Mouse (Mus musculus): ENCODE data around the gene Zfhx3.
A peak's percentile ranks its signal among the peaks of the same experiment; 100 is the strongest.

Gene Zfhx3

DNA sequence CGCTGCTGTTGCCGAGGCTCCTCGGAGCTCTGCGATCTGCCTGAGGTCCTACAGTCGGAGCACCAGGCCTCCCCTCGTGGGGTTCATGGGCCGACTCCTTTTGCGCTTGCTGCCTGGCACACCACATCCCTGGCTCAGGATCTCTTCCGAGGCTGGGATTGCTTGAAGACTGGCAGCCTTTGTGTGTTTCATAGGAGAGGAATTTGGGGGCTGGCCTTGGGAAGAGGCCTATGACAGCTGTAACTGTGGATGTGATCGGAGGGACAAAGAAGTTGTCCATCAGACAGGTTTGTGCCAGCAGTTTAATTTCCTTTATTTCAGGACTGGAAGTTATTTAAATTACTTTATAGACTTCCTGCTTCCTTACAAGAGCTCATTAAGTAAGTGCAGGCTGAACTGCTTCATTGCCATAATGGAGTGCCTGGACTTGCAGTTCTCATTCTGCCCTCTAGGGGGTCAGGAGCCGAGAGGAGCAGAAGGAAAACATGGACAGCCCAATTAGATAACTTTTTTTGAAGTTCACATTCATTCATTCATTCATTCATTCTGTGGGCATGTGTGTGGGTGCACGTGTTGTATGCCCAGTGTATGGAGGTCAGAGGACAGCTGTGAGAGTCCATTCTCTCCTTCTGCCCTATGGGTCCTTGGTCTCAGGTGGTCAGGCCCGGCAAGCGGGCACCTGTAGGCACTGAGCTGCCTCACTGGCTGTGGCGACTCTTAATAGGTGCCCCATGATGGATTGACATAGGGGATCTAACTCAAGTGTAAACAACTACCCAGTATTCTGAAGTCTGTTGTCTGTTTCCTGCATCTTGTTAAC lies 817.3 kb downstream of the Zfhx3 start:
- DNase-seq, result peak; percentile 65

DNA sequence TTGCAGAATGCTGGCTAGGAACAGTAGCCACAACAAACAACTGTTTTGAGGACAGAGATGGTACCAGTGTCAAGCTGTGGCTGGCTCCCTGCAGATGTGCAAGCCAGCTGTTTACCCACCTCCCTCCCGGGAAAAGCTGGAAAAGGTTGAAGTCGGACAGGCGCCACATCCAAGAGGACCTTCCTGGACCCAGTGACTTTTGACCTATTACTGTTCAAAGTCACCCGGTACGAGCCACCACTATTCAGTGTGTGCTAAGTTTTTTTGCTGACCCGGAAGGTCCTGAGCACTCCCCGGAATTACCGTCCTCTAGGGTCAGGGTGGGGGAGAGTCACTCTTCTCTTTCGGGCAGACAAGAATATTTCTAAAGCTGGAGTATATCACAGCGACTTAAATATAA lies 818.3 kb downstream of the Zfhx3 start:
- DNase-seq, result no peak

DNA sequence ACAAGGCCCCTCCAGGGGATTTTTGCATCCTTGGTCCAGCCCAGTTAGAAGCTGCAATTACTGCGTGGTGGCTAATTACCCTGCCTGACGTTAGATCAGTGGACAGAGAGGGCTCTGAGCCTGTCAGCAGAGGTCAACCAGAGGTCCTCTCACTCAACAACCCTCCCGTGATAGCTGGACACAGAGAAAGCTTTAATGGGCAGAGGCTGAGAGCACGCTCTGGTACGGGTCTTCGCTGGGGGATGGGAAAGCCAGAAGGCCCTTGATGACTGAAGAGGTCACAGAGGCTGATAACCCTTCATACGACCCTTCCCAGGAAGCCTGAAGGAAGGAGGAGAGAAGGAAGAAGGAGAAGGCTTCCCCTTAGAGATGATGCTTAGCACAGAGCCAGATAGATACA lies 820.1 kb downstream of the Zfhx3 start:
- no peak for DNase-seq

DNA sequence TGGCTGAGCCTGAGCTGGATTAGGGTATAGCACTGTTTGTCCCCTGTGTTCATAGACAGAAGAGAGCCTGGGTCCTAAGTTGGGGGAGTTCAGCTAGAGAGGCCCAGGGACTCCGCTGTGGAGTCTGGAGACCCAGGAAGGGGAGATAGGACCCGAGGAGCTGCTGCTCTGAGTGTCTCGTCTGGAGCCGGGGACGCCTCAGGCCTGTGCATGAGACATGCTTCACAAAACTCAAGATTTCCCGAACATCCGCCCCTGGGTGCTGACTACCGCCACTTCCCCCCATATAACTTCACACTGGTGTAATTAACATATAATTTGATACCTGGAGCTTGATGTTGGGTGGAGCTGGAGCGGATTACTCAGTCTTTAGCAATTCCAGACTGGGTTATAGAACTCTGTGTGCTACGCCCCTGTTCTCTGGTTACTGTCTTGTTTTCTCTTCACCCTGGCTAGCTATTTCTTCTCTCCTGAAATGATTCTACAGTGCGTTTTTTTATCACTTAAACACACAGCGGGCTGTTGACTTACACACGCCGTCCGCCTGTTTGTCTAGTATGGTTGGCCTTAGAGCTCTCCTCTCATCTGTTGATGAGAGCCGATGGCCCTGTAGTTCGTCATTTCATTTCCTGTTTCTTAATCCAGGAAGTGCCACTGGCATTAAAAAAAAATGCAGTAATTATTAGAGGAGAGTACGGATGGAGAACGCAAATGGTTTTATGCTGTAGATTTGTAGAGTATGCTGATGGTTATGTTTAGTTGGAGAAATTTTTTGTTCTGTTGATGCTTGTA lies 822.2 kb downstream of the Zfhx3 start:
- no peak for DNase-seq

DNA sequence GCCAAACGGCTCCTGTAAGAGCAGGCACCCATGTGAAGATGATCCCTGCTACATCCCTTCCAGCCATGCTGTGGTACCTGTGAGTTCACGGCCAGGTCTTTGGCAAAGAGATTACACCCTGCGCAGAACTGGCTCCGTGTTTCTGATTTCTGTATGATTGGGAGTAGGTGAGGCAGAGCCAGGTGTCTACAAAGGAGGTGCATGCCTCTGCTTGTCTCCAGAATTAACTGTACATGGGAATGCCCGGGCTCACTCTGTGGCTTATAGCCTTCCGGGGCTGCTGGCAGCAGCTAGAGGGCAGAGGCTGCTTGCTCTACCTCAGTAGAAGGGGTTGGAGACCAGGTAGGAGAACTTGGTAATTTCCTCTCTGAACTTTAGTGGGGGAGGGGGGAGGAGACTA lies 823.7 kb downstream of the Zfhx3 start:
- DNase-seq, result no peak

DNA sequence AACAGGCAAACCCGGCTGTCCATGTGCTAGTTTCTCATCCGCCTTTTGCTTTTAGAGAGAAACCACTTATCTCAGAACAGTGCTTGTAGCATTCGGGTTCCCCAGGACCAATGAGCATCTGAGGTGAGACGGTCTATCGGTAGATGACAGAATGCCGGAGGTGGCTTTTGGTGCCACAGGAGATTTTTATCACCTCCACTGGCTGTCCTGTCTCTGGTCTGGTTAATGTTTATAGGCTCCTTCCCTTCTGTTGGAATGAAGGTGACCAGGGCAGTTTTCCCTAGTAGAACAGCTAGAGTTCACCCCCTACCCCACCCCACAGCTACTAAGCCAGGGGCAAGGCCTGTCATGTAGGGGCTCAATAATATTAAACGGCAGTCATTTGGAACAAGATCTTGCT lies 825.6 kb downstream of the Zfhx3 start:
- DNase-seq, result no peak

DNA sequence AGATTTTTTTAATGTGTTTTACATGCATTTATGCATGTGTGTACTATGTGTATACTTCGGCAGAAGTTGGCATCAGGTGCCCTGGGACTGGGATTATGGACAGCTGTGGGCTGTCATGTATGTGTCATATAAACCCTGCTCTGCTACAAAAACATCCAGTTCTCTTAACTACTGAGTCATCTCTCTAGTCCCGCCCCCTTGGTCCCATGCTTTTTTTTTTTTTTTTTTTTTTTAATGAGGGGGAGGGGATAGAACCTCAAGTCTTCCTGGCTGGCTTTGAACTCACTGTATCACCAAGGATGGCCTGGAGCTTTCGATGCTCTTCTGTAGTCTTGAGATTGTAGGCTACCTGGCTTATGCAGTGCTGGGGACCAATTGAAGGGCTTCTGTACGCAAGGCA lies 827.9 kb downstream of the Zfhx3 start:
- DNase-seq, result no peak

DNA sequence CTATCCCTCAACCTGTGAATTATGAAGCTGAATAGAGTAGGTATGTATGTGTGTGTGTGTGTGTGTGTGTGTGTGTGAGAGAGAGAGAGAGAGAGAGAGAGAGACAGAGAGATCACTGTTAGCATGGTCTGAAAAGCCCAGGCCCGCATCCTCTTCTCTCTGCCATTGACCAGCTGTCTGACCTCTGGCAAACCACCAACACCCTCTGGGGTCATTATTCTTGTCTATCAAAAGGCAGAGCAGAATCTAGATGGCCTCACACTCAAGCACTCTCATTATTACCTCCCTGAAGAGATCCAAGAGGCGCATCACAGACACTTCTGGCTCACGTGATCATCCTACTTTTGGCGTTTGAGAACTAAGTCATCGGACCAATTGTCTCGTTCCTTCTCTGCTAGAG lies 831.0 kb downstream of the Zfhx3 start:
- DNase-seq, result no peak

DNA sequence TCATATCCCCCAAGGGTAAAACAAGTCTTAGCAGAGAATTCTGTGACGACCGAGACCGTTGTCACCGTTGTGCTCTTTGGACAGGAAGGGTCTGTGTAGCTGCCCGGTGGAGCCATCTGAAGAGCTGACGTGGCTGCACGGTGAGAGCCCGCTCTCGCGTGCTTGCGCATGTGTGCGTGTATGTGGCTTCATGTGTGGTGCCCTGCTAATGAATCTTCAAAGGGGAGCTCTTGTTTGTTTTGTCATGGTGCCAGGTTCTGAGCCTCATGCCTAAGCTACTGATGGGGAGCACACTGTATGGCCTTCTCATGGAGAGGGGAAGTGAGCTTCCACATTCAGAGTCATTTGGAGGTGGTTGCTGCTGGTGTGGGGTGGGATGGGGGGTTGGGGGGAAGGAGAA lies 835.6 kb downstream of the Zfhx3 start:
- DNase-seq, result no peak

DNA sequence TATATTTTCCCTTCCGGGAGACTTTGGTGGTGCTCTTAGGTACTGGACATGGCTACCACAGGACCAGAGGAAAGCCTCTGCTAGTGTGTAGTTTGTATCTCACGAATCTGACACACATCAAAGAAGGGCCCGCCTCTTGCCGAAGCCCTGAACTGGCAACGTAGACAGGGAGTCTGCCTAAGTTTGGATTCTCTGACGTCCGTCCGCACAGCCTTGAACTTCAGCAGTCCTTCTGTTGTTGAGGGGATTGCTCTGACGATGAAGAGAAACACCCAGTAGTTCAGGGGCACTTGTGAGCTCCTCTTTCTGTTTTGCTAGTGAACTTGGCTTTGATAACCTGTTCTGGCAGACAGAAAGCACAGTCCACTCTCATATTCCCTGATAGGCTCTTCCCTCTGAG lies 836.1 kb downstream of the Zfhx3 start:
- no peak for DNase-seq

GRCm38 (mm10) chr8:108780766-108781165 lies 838.3 kb downstream of the Zfhx3 start:
- DNase-seq, result no peak

DNA sequence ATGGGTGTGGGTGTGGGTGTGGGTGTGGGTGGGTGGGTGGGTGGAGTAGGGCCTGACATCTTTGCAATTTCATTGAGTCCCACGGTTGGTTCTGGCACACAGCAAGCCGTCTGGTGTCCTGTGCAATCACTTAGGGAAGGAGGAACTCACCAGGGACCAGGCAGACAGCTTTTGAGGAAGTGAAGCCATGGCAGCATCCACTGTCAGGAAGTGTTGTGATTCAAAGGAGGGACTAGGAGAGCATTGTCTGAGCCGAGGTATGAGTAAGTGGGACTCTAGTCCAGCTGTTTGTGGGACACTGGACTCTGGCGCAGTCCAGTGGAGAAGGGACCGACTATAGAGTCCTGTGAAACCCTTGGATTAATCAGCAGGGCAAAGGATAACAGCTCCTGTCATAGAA lies 838.7 kb downstream of the Zfhx3 start:
- DNase-seq, result no peak

- no peak for DNase-seq
These were observed 840.7 kb downstream of the Zfhx3 start for GRCm38 (mm10) chr8:108783155-108783554.

- no peak for DNase-seq
These were observed 845.8 kb downstream of the Zfhx3 start for GRCm38 (mm10) chr8:108788156-108788761.

DNA sequence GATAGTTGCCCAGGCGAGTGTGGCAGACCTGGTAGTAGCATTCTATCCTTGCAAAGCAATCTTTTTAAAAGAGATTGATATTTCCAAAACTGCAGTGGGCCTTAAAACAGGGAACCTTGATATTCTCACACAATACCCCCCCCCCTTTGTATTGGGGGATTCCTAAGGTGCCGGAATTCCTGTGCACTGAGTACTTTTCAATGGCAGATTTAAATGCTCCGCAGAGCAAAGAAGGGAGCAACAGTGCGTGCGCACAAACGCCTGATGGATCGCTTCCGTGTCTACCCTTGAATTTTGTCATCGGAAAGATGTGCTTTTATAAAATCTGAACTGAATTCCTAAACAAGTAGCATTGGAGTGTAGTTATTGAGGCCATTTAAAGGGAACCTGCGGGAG lies 846.3 kb downstream of the Zfhx3 start:
- DNase-seq, result no peak

GRCm38 (mm10) chr8:108790559-108791293 lies 848.3 kb downstream of the Zfhx3 start:
- no peak for DNase-seq

DNA sequence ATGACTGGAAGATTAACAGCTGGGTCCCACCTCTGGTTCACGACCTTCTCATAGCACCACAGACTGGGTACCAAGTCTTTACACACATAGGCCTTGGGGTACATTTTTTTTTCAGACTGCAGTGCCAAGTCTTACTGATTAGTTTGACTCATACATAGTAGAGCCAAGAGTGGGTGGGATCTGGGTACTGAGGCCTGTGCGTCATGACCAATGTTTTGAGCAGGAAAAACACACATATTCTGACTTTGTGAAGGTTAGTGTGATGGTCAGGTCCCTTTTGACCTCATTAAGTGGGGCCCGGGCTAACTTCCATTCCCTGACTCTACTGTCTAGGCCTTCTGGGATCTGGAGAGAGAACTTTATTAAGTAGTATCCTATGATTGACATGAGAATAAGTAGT lies 853.6 kb downstream of the Zfhx3 start:
- DNase-seq, result no peak

DNA sequence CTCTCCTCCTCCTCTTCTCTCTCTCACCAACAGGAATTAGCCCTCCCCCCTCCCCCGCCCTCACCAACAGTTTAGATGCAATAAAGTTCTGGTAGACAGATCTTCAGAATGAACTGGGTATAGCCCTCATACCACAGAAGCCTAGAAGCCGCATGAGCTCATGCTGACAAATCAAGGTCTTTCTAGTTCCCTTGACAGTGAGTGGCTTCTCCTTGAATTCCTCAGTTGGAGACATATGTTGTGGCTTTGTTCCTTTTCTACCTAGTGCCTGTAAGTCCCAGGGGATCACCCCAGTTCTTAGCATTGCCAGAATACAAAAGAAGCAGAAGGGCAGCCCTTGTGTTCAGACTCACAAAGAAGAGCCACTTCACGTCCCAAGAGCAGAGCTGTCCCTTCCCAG lies 854.4 kb downstream of the Zfhx3 start:
- DNase-seq, result no peak

- peak; percentile 69 for DNase-seq
These were observed 855.6 kb downstream of the Zfhx3 start for GRCm38 (mm10) chr8:108798012-108798411.

DNA sequence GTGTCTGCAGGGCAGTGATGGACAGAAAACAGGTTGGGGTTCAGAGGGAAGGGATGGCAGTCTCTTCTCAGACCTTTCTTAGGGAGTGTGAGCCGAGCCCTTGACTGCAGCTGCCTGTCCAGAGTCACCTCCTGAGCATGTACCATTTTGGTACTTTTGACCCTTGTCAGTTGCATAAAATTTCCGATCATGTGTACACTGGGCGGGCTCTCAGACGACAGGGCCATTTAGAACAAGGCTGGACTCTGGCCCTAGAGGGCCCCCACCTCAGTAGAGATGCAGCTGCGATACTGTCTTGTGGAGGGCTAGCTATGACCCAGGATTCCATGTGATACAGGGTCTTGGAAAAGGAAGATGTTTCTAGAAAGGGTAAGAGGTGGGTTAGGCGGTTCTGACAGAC lies 856.8 kb downstream of the Zfhx3 start:
- DNase-seq, result no peak

- DNase-seq, result no peak
These were observed 857.9 kb downstream of the Zfhx3 start for GRCm38 (mm10) chr8:108800357-108800756.

DNA sequence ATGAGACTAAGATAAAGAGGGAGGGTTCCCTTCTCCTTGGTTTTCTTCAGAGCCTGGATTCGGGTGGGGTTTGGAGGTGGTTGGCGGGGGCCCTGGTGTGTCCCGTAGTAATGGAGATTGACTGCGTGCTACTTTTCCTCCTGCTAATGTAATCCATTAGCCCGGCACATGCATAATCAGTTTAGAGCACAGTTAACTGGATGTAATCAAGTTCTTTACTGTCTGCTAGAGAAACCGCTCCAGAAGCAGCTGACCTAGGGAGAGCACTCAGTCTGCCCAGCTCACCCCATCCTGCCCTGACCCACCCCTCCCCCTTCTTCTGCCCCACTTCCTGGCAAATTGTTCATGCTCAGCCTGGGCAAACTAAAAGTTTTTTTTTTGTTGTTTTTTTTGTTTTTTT lies 860.6 kb downstream of the Zfhx3 start:
- no peak for DNase-seq

GRCm38 (mm10) chr8:108811694-108812093 lies 869.2 kb downstream of the Zfhx3 start:
- DNase-seq, result no peak
